Mouse (Mus musculus) testis, adult 2 months (tissue): ENCODE data around the gene Tbx2.

ENCODE experiments used
- CTCF ChIP-seq: fragments of 200-500 bp; IDR thresholded peaks from 2 replicates; pipeline ENCODE4 v1.5.1; 2012; ENCODE audit warnings: low read depth, mild to moderate bottlenecking, inconsistent platforms, low read length, moderate library complexity; ENCODE audit not compliant: control insufficient read depth, insufficient read depth, insufficient replicate concordance
- POLR2A ChIP-seq: fragments of 200-500 bp; IDR thresholded peaks from 2 replicates; pipeline ENCODE4 v1.6.1; 2012; ENCODE audit warnings: low read depth, mild to moderate bottlenecking, inconsistent platforms, low read length, moderate library complexity; ENCODE audit not compliant: control insufficient read depth

DNA sequence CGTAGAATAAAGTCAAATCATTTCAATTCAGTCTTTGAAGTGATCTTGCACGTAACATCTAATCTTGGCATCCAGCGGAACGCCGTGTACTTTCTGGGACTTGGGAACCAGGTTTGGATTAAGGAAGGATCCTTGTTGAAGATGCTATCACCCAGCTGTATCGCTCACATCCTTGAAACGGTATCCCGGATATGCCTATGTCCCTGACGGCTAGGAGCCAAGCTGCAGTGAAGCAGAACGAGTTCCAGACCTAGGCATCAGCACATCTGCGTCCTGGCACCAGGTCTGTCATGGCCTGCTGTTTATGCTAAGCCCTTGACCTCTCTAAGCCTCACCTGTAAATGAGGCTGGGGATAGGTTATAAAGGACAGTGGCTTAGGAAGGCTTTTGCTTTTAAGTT is 32.0 kb upstream of the Tbx2 start:
- no peak for TF ChIP-seq CTCF
- no peak for TF ChIP-seq POLR2A
